Mouse (Mus musculus): Measurements from ENCODE around the gene Fam129a. TPM values are rescaled to one million over a fixed set of nuclear protein-coding genes. Genes with fewer than 3 reads are reported as not detected.

Gene Fam129a
- polyA plus RNA-seq, 1 experiment: 19.9 TPM

DNA sequence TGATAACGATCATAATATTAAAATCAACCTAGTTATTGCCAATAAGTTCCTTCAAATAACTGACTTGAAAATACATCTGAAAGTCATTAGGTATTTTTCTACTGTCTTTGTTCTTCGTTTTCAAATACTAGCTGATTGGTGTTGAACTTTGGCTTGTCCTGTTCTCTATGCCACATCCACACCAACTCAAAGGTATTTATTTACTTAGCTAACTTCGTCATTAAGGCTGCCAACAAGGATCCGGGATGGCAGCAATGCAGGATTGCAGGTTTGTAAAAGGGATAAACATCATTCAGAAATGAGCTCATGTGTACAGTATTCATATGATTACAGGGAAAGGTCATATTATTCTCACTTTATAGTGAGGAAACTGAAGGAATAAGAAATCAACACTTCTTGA is 182.0 kb downstream of the Fam129a start:
- Histone ChIP-seq H3K27me3 (ENCODE audit: control insufficient read depth, insufficient read depth, low read length, poor library complexity, severe bottlenecking) (no peaks in the 10 kb centered on the region), H3K4me3 (ENCODE audit: low read depth, low read length) (no peak overlapping the region), H3K9ac (ENCODE audit: low read depth, poor library complexity, severe bottlenecking) (no peak overlapping the region), H3K4me1 (ENCODE audit: control insufficient read depth, insufficient read depth, low read length) (no peaks in the 10 kb centered on the region), H3K9me3 (replicated peaks; ENCODE audit: control insufficient read depth, insufficient read depth, low read length, poor library complexity, severe bottlenecking) (no peaks in the 10 kb centered on the region), H3K36me3 (ENCODE audit: control insufficient read depth, insufficient read depth, low read length, poor library complexity, severe bottlenecking) (no peaks in the 10 kb centered on the region), H3K27ac (ENCODE audit: insufficient read depth, low read length) (no peak overlapping the region)
- TF ChIP-seq CTCF (IDR thresholded peaks at IDR 0.05; ENCODE audit: low read depth, low read length): no peak
- no peak for TF ChIP-seq EP300 (IDR thresholded peaks at IDR 0.05; ENCODE audit: insufficient read depth, low read depth, low read length)
- TF ChIP-seq POLR2A (IDR thresholded peaks at IDR 0.05; ENCODE audit: insufficient read depth, low read length): no peak

DNA sequence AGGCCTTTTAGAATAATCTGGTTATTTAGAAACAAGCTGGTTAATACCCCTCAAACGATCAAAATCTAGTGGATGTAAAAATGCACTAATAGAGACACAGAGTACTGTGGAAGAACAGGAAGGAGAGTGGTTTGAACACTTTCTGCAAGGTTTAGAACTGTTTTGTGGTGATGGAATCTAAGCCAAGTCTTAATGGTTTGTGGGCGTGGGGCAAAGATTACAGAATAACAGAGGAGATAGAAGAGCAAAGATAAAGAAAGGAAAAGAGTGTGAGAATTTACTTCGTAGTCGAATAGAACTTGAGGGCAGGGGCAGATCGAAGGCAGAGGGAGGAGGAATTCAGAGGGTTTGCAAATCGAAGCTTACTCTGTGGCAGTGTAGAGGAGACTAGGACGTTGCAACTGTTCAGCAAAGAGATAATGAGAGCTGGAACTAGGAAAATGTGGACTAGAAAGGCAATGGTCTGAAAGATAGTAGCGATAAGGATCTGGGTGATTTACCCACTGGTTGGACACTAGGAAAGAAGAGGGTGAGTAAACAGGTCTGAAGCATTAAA is 182.5 kb downstream of the Fam129a start:
- Histone ChIP-seq H3K9ac (ENCODE audit: low read depth, poor library complexity, severe bottlenecking) (no peak overlapping the region), H3K36me3 (ENCODE audit: control insufficient read depth, insufficient read depth, low read length, poor library complexity, severe bottlenecking) (no peaks in the 10 kb centered on the region), H3K27ac (ENCODE audit: insufficient read depth, low read length) (no peak overlapping the region), H3K4me1 (ENCODE audit: control insufficient read depth, insufficient read depth, low read length) (no peaks in the 10 kb centered on the region), H3K9me3 (replicated peaks; ENCODE audit: control insufficient read depth, insufficient read depth, low read length, poor library complexity, severe bottlenecking) (no peaks in the 10 kb centered on the region), H3K4me3 (ENCODE audit: low read depth, low read length) (no peak overlapping the region), H3K27me3 (ENCODE audit: control insufficient read depth, insufficient read depth, low read length, poor library complexity, severe bottlenecking) (no peaks in the 10 kb centered on the region)
- no peak for TF ChIP-seq CTCF (IDR thresholded peaks at IDR 0.05; ENCODE audit: low read depth, low read length)
- no peak for TF ChIP-seq EP300 (IDR thresholded peaks at IDR 0.05; ENCODE audit: insufficient read depth, low read depth, low read length)
- TF ChIP-seq POLR2A (IDR thresholded peaks at IDR 0.05; ENCODE audit: insufficient read depth, low read length): no peak

DNA sequence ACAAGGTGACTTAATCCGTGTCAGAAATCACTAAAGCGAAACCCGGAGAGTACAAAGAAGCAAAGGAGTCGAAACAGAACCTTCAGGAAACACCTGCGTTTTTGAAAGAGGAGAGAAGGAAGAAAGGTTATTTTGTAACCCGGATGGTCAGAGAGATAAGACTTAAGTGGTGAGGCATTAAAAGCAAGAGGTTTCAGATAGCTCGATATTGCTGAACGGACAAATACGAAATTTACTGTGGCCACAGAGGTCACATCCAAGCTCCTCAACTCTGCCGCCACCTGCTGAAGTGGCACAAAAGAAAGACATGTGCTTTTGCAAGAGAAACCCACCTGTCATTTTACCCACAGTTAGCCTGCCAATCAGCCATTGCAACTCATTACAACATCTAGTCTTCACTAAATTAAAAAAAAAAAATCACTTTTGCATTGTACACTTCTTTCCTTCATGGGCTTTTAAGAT is 183.1 kb downstream of the Fam129a start:
- no peaks in the 10 kb centered on the region for H3K9me3 ChIP-seq (replicated peaks; ENCODE audit: control insufficient read depth, insufficient read depth, low read length, poor library complexity, severe bottlenecking)
- no peaks in the 10 kb centered on the region for H3K27me3 ChIP-seq (ENCODE audit: control insufficient read depth, insufficient read depth, low read length, poor library complexity, severe bottlenecking)
- no peak overlapping the region for H3K27ac ChIP-seq (ENCODE audit: insufficient read depth, low read length)
- H3K4me1 ChIP-seq (ENCODE audit: control insufficient read depth, insufficient read depth, low read length): no peaks in the 10 kb centered on the region
- 0 out of 2 replicates have a peak overlapping the region, but pooled peaks have one; percentile 46 for H3K9ac ChIP-seq (ENCODE audit: low read depth, poor library complexity, severe bottlenecking)
- no peaks in the 10 kb centered on the region for H3K36me3 ChIP-seq (ENCODE audit: control insufficient read depth, insufficient read depth, low read length, poor library complexity, severe bottlenecking)
- no peak overlapping the region for H3K4me3 ChIP-seq (ENCODE audit: low read depth, low read length)
- TF ChIP-seq POLR2A (IDR thresholded peaks at IDR 0.05; ENCODE audit: insufficient read depth, low read length) (no peak), CTCF (IDR thresholded peaks at IDR 0.05; ENCODE audit: low read depth, low read length) (no peak), EP300 (IDR thresholded peaks at IDR 0.05; ENCODE audit: insufficient read depth, low read depth, low read length) (no peak)

DNA sequence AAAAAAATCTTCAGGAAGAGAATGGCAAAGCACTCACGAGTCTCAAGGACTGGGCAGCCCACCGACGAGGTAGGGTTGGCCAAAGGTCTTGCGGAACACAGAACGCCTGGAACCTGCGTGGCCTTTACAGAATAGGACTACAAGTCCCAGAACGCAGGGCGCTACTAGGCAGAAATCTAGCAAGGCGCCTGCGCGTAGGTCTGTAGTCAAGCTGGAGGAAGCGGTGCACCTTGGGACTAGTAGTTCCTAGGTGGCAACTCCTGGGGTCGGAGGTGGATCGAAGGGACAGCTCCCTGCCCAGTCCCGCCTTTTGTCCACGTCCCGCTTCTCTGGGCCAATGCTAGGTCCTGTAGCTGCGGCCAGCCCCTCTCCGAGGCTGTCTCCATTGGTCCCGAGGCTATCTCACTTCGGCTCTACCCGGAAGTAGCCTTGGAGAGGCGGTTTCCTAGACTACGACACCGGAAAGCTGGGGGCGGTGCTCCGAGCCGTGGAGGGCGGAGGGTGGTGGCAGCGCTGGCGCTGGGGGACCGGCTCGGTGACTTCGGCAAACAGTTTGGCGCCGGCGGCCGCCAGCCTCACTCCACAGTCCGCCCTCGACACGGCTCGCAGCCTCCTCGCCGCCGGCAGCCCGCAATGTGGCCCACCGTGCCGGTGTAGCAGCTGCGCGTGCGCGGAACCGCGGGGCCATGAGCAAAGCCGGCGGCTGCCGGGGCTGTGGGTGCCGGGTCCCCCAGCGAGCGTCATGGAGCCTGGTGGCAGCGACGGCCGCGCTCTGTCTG is 184.1 kb downstream of the Fam129a start, which contains the start of gene Edem3:
Edem3 (plus strand) TSS at position 491 of the 779 bp plus-strand sequence.
- no peaks in the 10 kb centered on the region for H3K36me3 ChIP-seq (ENCODE audit: control insufficient read depth, insufficient read depth, low read length, poor library complexity, severe bottlenecking)
- H3K9ac ChIP-seq (ENCODE audit: low read depth, poor library complexity, severe bottlenecking): peak within 1 kb of the TSS; percentile 64
- no peaks in the 10 kb centered on the region for H3K9me3 ChIP-seq (replicated peaks; ENCODE audit: control insufficient read depth, insufficient read depth, low read length, poor library complexity, severe bottlenecking)
- peak; percentile 15 for TF ChIP-seq POLR2A (IDR thresholded peaks at IDR 0.05; ENCODE audit: insufficient read depth, low read length)
- TF ChIP-seq CTCF (IDR thresholded peaks at IDR 0.05; ENCODE audit: low read depth, low read length): no peak
- no peak within 1 kb of the TSS for H3K27ac ChIP-seq (ENCODE audit: insufficient read depth, low read length)
- H3K4me1 ChIP-seq (ENCODE audit: control insufficient read depth, insufficient read depth, low read length): no peaks in the 10 kb centered on the region
- no peaks in the 10 kb centered on the region for H3K27me3 ChIP-seq (ENCODE audit: control insufficient read depth, insufficient read depth, low read length, poor library complexity, severe bottlenecking)
- peak within 1 kb of the TSS; percentile 82 for H3K4me3 ChIP-seq (ENCODE audit: low read depth, low read length)

DNA sequence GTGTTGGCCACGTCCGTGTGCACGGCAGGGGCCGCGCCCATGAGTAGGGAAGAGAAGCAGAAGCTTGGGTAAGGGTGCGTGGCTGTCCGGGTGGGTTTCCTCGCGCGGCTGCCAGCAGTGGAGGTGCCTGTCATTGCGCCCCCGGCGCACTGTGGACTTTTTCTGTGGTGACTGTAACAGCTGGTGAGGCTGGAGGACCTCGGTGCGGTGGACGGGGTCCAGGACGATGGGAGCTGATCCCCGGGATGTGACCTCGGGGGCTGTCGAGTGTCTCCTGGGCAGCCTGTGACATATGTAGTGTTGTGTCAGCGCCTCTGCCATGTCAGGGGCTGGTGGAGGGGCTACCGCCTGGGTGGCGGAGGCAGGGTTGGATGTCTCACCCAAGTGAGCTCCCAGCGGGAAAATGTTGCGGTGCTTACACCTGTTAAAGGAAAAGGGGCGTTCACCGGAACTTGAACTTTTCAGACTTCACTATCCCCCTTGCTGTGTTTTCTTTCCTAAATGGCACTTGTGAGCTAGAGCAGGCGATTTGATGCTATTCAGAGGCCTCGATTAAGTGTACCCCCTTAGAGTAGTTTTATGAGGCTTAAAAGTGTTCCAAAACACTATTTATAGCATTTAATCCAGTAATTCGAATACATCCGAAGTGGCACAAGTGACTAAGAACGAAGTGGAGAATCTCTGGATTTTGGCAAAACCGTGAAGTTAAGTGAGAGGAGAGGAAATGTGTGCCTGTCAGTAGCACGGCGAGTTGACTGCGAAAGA is 184.9 kb downstream of the Fam129a start:
- Histone ChIP-seq H3K27me3 (ENCODE audit: control insufficient read depth, insufficient read depth, low read length, poor library complexity, severe bottlenecking) (no peaks in the 10 kb centered on the region), H3K9ac (ENCODE audit: low read depth, poor library complexity, severe bottlenecking) (peak overlapping the region; percentile 64), H3K27ac (ENCODE audit: insufficient read depth, low read length) (no peak overlapping the region), H3K36me3 (ENCODE audit: control insufficient read depth, insufficient read depth, low read length, poor library complexity, severe bottlenecking) (no peaks in the 10 kb centered on the region), H3K9me3 (replicated peaks; ENCODE audit: control insufficient read depth, insufficient read depth, low read length, poor library complexity, severe bottlenecking) (no peaks in the 10 kb centered on the region), H3K4me3 (ENCODE audit: low read depth, low read length) (peak overlapping the region; percentile 73), H3K4me1 (ENCODE audit: control insufficient read depth, insufficient read depth, low read length) (no peaks in the 10 kb centered on the region)
- TF ChIP-seq EP300 (IDR thresholded peaks at IDR 0.05; ENCODE audit: insufficient read depth, low read depth, low read length) (no peak), CTCF (IDR thresholded peaks at IDR 0.05; ENCODE audit: low read depth, low read length) (no peak), POLR2A (IDR thresholded peaks at IDR 0.05; ENCODE audit: insufficient read depth, low read length) (no peak)

Data from ES-Bruce4 (cell line).